Mouse (Mus musculus): ENCODE data around the gene Wdr73. TPM values are rescaled to one million over a fixed set of nuclear protein-coding genes. Genes with fewer than 3 reads are reported as not detected.
A peak's percentile ranks its signal among the peaks of the same experiment; 100 is the strongest.
"Not testable (repeated sequence)": the region's sequence is repeated elsewhere in the genome, so short reads cannot be mapped to it uniquely, and the experiment has no call there.

The Wdr73 gene
- polyA plus RNA-seq (2015; fragmentation: Nextera tagmentation; extraction: Ambion mirVana) = 16.3 and 20.9 TPM in 2 replicates

- H3K4me1 ChIP-seq (replicated peaks) = peaks cover 25% of the 10 kb centered on the region
- peak within 1 kb of the TSS; percentile 86 for H3K4me2 ChIP-seq
- no peaks in the 10 kb centered on the region for H3K27me3 ChIP-seq
- H3K27ac ChIP-seq = peak within 1 kb of the TSS; percentile 85
- H3K9ac ChIP-seq = peak within 1 kb of the TSS; percentile 78
- H3K9me3 ChIP-seq (replicated peaks) = no peaks in the 10 kb centered on the region
- ATAC-seq (replicated peaks; ENCODE audit: insufficient number of reproducible peaks, insufficient read depth, low FRiP score, low read depth) = peak; percentile 94
- H3K36me3 ChIP-seq = peaks cover 14% of the 10 kb centered on the region; the same call in 1 of the 2 replicates
- peak within 1 kb of the TSS; percentile 80 for H3K4me3 ChIP-seq
- under 1% methylated on average over 36 of the region's 36 CpGs for WGBS
Observed at GRCm38 (mm10) chr7:80900944-80901501, at the start of gene Wdr73. Gene Wdr73 (minus strand): TSS chr7:80901269.

GRCm38 (mm10) chr7:80947445-80948350 is 46.6 kb upstream of the Wdr73 start, which contains the start of gene Sec11a:
Gene Sec11a (minus strand): TSS chr7:80947780.
- Histone ChIP-seq H3K27me3 (0 out of 2 replicates have a peak, but pooled peaks cover 3% of the 10 kb centered on the region), H3K36me3 (no peaks in the 10 kb centered on the region), H3K4me2 (peak within 1 kb of the TSS; percentile 73), H3K9ac (peak within 1 kb of the TSS; percentile 89), H3K4me1 (replicated peaks) (peaks cover 15% of the 10 kb centered on the region), H3K27ac (peak within 1 kb of the TSS; percentile 97), H3K4me3 (peak within 1 kb of the TSS; percentile 95), H3K9me3 (replicated peaks) (no peaks in the 10 kb centered on the region)
- ATAC-seq (replicated peaks; ENCODE audit: insufficient number of reproducible peaks, insufficient read depth, low FRiP score, low read depth) = peak; percentile 99
- 2% methylated on average over 44 of the region's 44 CpGs for WGBS

GRCm38 (mm10) chr7:80939808-80940207 is 38.7 kb upstream of the Wdr73 start:
- Histone ChIP-seq H3K4me1 (replicated peaks) (peaks cover 9% of the 10 kb centered on the region), H3K9me3 (replicated peaks) (no peaks in the 10 kb centered on the region), H3K9ac (no peak overlapping the region), H3K4me3 (no peak overlapping the region), H3K27ac (no peak overlapping the region), H3K27me3 (no peaks in the 10 kb centered on the region), H3K36me3 (peaks cover 3% of the 10 kb centered on the region; the same call in 1 of the 2 replicates), H3K4me2 (no peak overlapping the region)
- no peak for ATAC-seq (replicated peaks; ENCODE audit: insufficient number of reproducible peaks, insufficient read depth, low FRiP score, low read depth)
- WGBS = 88% methylated on average over 4 of the region's 4 CpGs

DNA sequence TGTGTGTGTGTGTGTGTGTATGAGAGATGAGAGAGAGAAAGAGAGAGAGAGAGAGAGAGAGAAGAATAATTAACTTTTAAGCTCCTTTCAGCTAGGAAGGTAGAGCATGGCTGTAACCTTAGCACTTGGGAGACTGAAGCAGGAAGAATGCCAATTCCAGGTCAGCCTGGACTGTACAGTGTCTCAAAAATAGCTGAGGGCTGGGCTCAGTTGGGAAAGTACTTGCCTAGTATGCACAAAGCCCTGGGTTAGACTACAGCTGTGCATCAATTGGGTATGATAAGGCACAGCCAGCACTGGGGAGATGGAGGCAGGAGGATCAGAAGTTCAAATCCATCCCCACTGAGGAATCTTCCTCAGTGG is 36.2 kb upstream of the Wdr73 start:
- not testable (repeated sequence) for H3K27me3 ChIP-seq; H3K4me2 ChIP-seq; ATAC-seq (replicated peaks; ENCODE audit: insufficient number of reproducible peaks, insufficient read depth, low FRiP score, low read depth); H3K9ac ChIP-seq; H3K4me1 ChIP-seq (replicated peaks); H3K27ac ChIP-seq; H3K4me3 ChIP-seq; H3K9me3 ChIP-seq (replicated peaks)
- H3K36me3 ChIP-seq = peaks cover 20% of the 10 kb centered on the region

GRCm38 (mm10) chr7:80936617-80937303 is 35.7 kb upstream of the Wdr73 start:
- not testable (repeated sequence) for H3K9me3 ChIP-seq (replicated peaks); H3K4me2 ChIP-seq; H3K27ac ChIP-seq; H3K27me3 ChIP-seq; H3K9ac ChIP-seq; ATAC-seq (replicated peaks; ENCODE audit: insufficient number of reproducible peaks, insufficient read depth, low FRiP score, low read depth); H3K4me3 ChIP-seq
- H3K36me3 ChIP-seq = peaks cover 20% of the 10 kb centered on the region
- H3K4me1 ChIP-seq (replicated peaks) = peaks cover 13% of the 10 kb centered on the region
- WGBS = 40% methylated on average over 7 of the region's 7 CpGs

- H3K9ac ChIP-seq = no peak overlapping the region
- ATAC-seq (replicated peaks; ENCODE audit: insufficient number of reproducible peaks, insufficient read depth, low FRiP score, low read depth) = no peak
- 78% methylated on average over 1 of the region's 1 CpGs for WGBS
- H3K27me3 ChIP-seq = no peaks in the 10 kb centered on the region
- H3K27ac ChIP-seq = no peak overlapping the region
- no peak overlapping the region for H3K4me3 ChIP-seq
- no peak overlapping the region for H3K4me2 ChIP-seq
- peaks cover 20% of the 10 kb centered on the region for H3K36me3 ChIP-seq
- H3K4me1 ChIP-seq (replicated peaks) = peaks cover 18% of the 10 kb centered on the region
- H3K9me3 ChIP-seq (replicated peaks) = no peaks in the 10 kb centered on the region
Observed at GRCm38 (mm10) chr7:80935834-80936233, 34.8 kb upstream of the Wdr73 start.

GRCm38 (mm10) chr7:80932777-80933176 is 31.7 kb upstream of the Wdr73 start:
- no peak for ATAC-seq (replicated peaks; ENCODE audit: insufficient number of reproducible peaks, insufficient read depth, low FRiP score, low read depth)
- Histone ChIP-seq H3K9me3 (replicated peaks) (no peaks in the 10 kb centered on the region), H3K4me1 (replicated peaks) (peaks cover 14% of the 10 kb centered on the region), H3K36me3 (peaks cover 22% of the 10 kb centered on the region), H3K4me3 (no peak overlapping the region), H3K4me2 (no peak overlapping the region), H3K27ac (no peak overlapping the region), H3K27me3 (no peaks in the 10 kb centered on the region), H3K9ac (no peak overlapping the region)
- 81% methylated on average over 1 of the region's 1 CpGs for WGBS

DNA sequence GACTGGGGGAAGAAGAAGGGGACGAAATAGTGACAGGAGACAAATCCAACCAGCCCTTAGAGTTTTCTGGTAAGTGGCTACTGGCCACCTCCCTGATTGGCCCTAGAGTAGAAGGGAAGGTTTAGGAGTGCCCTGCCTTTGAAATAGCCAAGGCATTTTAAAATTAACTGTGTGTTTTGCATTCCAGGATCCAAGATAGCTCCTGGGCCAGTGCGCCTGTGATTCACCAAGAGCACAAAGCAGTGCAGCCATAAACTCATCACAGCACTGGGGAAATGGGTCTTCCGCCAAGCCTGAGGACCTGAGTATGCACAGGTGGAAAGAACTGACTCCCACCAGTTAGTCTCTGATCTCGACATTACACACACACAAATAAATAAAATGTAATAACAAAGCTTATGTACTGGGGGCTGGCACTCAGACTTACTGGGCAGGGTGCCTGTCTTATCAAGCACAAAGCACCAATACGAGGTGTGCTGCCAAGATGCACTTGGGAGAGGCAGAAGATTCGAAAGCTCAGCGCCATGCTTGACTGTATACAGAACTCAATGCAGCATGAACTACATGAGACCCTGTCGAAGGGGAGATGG is 30.6 kb upstream of the Wdr73 start:
- Histone ChIP-seq H3K9me3 (replicated peaks) (no peaks in the 10 kb centered on the region), H3K9ac (no peak overlapping the region), H3K4me2 (no peak overlapping the region), H3K36me3 (peaks cover 30% of the 10 kb centered on the region), H3K27ac (peak overlapping the region; percentile 44), H3K4me3 (no peak overlapping the region), H3K4me1 (replicated peaks) (peaks cover 12% of the 10 kb centered on the region; the same call in 1 of the 2 replicates), H3K27me3 (no peaks in the 10 kb centered on the region)
- WGBS = 71% methylated on average over 8 of the region's 8 CpGs
- ATAC-seq (replicated peaks; ENCODE audit: insufficient number of reproducible peaks, insufficient read depth, low FRiP score, low read depth) = no peak

DNA sequence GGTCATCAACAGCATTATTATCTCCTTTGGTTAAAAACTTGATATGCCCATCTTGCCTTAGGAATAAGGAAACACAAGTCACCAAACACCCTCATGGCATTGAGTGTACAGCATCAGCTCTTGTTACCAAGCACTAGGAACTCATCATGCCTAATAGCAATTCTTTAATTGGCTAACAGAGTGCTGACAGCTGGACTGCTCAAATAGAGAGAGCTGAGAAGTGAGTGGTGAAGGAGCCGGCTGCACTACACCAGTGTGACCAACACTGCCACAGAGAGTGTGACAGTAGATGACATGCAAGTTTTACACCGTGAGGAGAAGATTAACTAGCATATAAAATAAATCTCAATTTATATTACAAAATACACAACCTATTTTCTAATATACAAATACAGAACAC is 22.1 kb upstream of the Wdr73 start:
- 48% methylated on average over 2 of the region's 2 CpGs for WGBS

GRCm38 (mm10) chr7:80919647-80920008 is 18.6 kb upstream of the Wdr73 start:
- no peak overlapping the region for H3K9ac ChIP-seq
- H3K4me2 ChIP-seq = no peak overlapping the region
- H3K4me3 ChIP-seq = no peak overlapping the region
- WGBS = 81% methylated on average over 5 of the region's 5 CpGs
- H3K27me3 ChIP-seq = no peaks in the 10 kb centered on the region
- H3K27ac ChIP-seq = no peak overlapping the region
- peaks cover 47% of the 10 kb centered on the region for H3K36me3 ChIP-seq
- H3K9me3 ChIP-seq (replicated peaks) = no peaks in the 10 kb centered on the region
- peaks cover 3% of the 10 kb centered on the region for H3K4me1 ChIP-seq (replicated peaks)
- no peak for ATAC-seq (replicated peaks; ENCODE audit: insufficient number of reproducible peaks, insufficient read depth, low FRiP score, low read depth)

More for the DNA sequence above, 22.1 kb upstream of the Wdr73 start:
- peaks cover 40% of the 10 kb centered on the region for H3K36me3 ChIP-seq
- peaks cover 3% of the 10 kb centered on the region for H3K4me1 ChIP-seq (replicated peaks)
- ATAC-seq (replicated peaks; ENCODE audit: insufficient number of reproducible peaks, insufficient read depth, low FRiP score, low read depth) = peak; percentile 81
- no peak overlapping the region for H3K27ac ChIP-seq
- H3K4me2 ChIP-seq = no peak overlapping the region
- H3K27me3 ChIP-seq = no peaks in the 10 kb centered on the region
- H3K9me3 ChIP-seq (replicated peaks) = no peaks in the 10 kb centered on the region
- H3K9ac ChIP-seq = no peak overlapping the region
- H3K4me3 ChIP-seq = no peak overlapping the region

Measured in heart, embryonic 15.5 days (tissue).